Mouse (Mus musculus) erythroblast, adult 5-6 weeks (primary cell): ENCODE data around the gene Rabgap1l. TPM values are rescaled to one million over a fixed set of nuclear protein-coding genes. Genes with fewer than 3 reads are reported as not detected.
"Not testable (repeated sequence)": the region's sequence is repeated elsewhere in the genome, so short reads cannot be mapped to it uniquely, and the experiment has no call there.

Source experiments
- ATAC-seq: replicated peaks from 2 replicates; pipeline ENCODE4 v1.8.0; 2016; ENCODE audit warnings: moderate number of reproducible peaks, mild to moderate bottlenecking, moderate TSS enrichment, inconsistent platforms; ENCODE audit not compliant: poor library complexity, low FRiP score, severe bottlenecking
- total RNA-seq, 2 experiments: library from RNA; stranded (forward) in 1 of 2; stranded (reverse) in 1 of 2; fragments of 150-400 nt in 1 of 2; fragments of 200-764, 138-1000 nt in 1 of 2; gene quantifications; 2 replicates each; pipeline versions ENCODE4 v1.2.3 to v1.2.4; 2015 to 2017; ENCODE audit warnings: low replicate concordance in 2 of 2

Rabgap1l gene
- total RNA-seq, 2 experiments from 2014 or later, result 105 to 161 TPM

- ATAC-seq, result not testable (repeated sequence)
Measured at GRCm38 (mm10) chr1:160624354-160625120, 168.5 kb downstream of the Rabgap1l start.

GRCm38 (mm10) chr1:160618201-160618600 is 174.8 kb downstream of the Rabgap1l start:
- ATAC-seq, result no peak

- ATAC-seq, result no peak
Measured at GRCm38 (mm10) chr1:160606425-160606824, 186.6 kb downstream of the Rabgap1l start.

- ATAC-seq, result not testable (repeated sequence)
Measured at GRCm38 (mm10) chr1:160603312-160603711, 189.7 kb downstream of the Rabgap1l start.

GRCm38 (mm10) chr1:160597369-160597768 is 195.6 kb downstream of the Rabgap1l start:
- ATAC-seq, result peak; percentile 49; the same call in 1 of the 2 replicates

- ATAC-seq, result no peak
Measured at GRCm38 (mm10) chr1:160596948-160597270, 196.1 kb downstream of the Rabgap1l start.

- no peak for ATAC-seq
Measured at GRCm38 (mm10) chr1:160596252-160596947, 196.6 kb downstream of the Rabgap1l start.

GRCm38 (mm10) chr1:160594576-160594975 is 198.4 kb downstream of the Rabgap1l start:
- ATAC-seq, result no peak

- no peak for ATAC-seq
Measured at GRCm38 (mm10) chr1:160594066-160594465, 198.9 kb downstream of the Rabgap1l start.

- ATAC-seq, result no peak
Measured at GRCm38 (mm10) chr1:160588911-160589590, 204.0 kb downstream of the Rabgap1l start.

GRCm38 (mm10) chr1:160579309-160580233 is 213.4 kb downstream of the Rabgap1l start:
- ATAC-seq, result no peak; the same call in 1 of the 2 replicates

- ATAC-seq, result no peak
Measured at GRCm38 (mm10) chr1:160576124-160576523, 216.9 kb downstream of the Rabgap1l start.

GRCm38 (mm10) chr1:160574039-160574438 is 219.0 kb downstream of the Rabgap1l start:
- ATAC-seq, result no peak

GRCm38 (mm10) chr1:160566458-160566857 is 226.6 kb downstream of the Rabgap1l start:
- no peak for ATAC-seq

- ATAC-seq, result peak; percentile 78
Measured at GRCm38 (mm10) chr1:160561381-160561780, 231.6 kb downstream of the Rabgap1l start.

- ATAC-seq, result no peak
Measured at GRCm38 (mm10) chr1:160550636-160551035, 242.4 kb downstream of the Rabgap1l start.

- ATAC-seq, result 0 out of 2 replicates have a peak, but pooled peaks have one; percentile 43
Measured at GRCm38 (mm10) chr1:160547934-160548876, 244.8 kb downstream of the Rabgap1l start.

GRCm38 (mm10) chr1:160535649-160536048 is 257.4 kb downstream of the Rabgap1l start:
- no peak for ATAC-seq
